Mouse (Mus musculus) left cerebral cortex, postnatal 14 days (tissue): ENCODE data around the gene Agpat4. TPM values are rescaled to one million over a fixed set of nuclear protein-coding genes. Genes with fewer than 3 reads are reported as not detected.
A peak's percentile ranks its signal among the peaks of the same experiment; 100 is the strongest.

ENCODE experiments used
- DNase-seq, 2 experiments: peaks; one replicate each; pipeline ENCODE4 v3.0.0; 2021 to 2022; ENCODE audit warnings: low spot score in 2 of 2, mixed read lengths in 1 of 2
- intact Hi-C: fragments of 180-260 bp; cut with DNase I; formaldehyde crosslinking; loops from one replicate; pipeline ENCODE4 v1.15.1; 2025
- total RNA-seq, 2 experiments: library from RNA; stranded (reverse); gene quantifications; 2 replicates each; pipeline ENCODE4 v1.2.3; 2021

Gene Agpat4
- total RNA-seq, 2 experiments from 2014 or later: 68.3 to 73.6 TPM

GRCm38 (mm10) chr17:12174896-12175295 lies 56.4 kb downstream of the Agpat4 start:
- no peak for DNase-seq
- intact Hi-C loops: no loop called here

DNA sequence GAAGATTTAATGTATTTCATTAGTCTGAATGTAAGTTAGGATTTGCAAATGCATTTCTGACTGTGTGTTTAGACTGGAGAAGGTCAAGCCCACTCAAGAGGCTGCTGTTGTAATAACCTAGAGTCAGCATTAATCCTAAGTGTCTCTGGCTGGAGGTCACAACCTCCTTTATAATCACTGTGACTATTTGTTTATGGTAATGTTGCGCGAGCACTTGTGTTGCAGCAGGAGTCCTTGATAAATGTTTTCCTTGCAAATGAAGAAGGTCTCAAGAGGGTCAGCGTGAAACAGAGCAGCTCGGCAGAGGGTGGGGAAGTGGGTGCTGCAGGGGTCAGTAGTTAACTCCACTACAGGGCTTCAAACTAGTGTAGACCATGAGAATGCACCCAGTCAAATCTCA lies 57.1 kb downstream of the Agpat4 start:
- intact Hi-C loops: no loop called here
- DNase-seq: no peak

DNA sequence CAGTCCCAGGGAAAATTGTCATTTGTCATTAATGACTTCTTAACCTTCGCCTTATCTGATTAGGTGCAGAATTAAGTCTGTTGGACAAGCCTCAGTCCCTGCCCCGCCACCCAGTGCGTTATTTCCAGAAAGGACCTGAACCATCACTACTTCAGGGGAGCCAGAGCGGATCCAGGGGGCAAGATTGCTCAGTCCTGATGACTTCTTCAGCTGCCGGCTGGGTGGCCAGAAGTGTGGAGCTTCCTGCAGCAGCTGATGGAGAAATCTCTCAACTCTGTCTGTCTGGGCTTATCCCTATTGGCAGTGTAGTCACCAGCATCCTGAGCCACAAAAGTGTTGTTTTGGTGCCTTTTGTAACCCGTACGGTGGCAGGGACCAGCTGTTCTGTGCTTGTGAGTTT lies 60.8 kb downstream of the Agpat4 start:
- DNase-seq: no peak
- intact Hi-C loops: no loop called here

DNA sequence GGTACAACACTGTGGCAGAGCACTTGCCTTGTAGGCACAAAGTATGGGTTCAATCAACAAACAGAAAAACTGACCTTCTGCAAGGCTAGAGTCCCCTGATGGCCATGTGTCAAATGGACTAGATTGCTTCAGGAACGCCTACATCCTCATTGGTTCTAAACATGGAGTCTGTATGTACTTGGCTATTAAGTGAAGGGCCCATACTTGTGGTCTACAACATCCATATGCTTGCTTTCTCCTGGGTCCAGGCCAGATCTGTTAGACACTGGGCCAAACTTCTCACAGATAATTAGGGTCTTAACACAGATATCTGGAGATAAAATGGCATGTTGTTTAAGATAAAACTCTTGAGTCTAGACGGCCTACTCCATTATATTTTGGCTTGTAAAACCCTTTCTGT lies 61.3 kb downstream of the Agpat4 start:
- no peak for DNase-seq
- intact Hi-C loops: no loop called here

DNA sequence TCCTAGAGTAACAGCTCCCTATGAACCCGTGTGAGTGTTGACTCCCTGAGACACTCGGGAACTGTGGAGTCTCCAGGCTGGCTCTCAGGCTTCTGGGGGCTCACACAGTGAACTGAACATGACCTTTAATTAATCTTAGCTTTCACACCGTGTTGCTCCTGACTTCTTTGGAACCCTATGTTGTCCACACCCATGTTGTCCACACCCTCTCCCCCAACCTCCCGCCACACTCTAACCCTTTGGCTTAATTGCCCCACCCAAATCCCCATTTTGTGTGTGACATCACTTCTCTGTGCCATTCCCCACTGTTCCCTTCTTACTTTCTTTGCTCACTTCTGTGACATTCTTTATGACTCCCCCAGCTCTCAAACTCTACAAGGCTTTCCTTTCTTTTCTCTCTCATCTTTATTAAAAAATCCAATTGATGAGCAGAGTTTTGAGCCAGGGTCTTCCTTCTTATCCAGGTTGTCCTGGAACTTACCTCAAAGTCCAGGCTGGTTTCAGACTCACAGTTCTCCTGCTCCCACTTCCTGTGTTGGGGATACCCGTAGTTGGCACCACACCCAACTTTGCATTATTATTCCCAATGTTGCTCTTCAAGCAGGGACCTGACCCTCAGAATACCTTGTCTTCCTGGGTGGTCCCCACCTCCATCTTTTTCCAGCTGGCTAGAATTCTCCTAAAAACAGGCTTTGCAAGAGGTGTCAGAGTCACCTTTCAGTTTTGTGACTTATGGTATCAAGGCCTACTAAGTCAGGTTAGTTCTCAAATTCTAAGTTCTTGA lies 64.4 kb downstream of the Agpat4 start:
- no peak for DNase-seq
- intact Hi-C loops: no loop called here

GRCm38 (mm10) chr17:12184283-12184682 lies 65.8 kb downstream of the Agpat4 start:
- DNase-seq: no peak
- intact Hi-C loops: no loop called here

DNA sequence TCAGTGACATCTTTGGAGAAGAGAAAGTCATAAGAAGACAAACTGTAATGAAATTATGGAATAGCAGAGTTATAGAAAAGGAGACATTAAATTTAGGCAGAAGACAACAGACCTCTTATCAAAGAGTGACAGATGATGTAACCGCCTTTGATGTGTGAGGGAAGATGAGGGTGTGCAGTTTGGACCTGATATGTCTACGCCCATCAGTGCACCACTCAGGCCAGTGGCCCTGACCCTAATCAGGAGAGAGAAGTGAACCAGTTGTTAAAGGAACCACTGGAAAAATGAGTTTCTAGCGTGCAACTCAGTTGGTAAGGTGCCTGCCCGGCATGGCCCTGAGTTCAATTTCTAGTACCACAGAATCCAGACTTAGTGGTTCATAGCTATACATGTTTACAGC lies 67.4 kb downstream of the Agpat4 start:
- intact Hi-C loops: no loop called here
- no peak for DNase-seq

DNA sequence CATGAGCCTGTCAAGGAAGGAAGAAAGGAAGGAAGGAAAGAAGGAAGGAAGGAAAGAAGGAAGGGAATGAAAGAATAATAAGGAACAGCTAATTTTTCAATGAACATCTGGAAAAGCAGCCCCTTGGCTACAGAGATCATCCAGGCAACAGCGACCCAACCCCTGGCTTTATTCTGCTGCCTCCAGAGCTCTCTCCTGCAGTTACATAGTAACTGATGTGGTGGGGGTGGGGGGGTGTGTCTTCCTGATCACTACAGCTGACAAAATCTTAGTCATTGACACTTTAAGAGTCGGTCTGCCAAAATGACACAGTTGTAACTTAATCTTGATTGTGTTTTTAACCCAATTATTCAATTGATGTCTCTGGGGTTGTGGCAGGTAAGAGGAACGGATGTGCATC lies 67.8 kb downstream of the Agpat4 start:
- intact Hi-C loops: no loop called here
- no peak for DNase-seq

- peak; percentile 54 to 65 for DNase-seq
- intact Hi-C loops: no loop called here
Measured at GRCm38 (mm10) chr17:12187782-12188181, 69.3 kb downstream of the Agpat4 start.

DNA sequence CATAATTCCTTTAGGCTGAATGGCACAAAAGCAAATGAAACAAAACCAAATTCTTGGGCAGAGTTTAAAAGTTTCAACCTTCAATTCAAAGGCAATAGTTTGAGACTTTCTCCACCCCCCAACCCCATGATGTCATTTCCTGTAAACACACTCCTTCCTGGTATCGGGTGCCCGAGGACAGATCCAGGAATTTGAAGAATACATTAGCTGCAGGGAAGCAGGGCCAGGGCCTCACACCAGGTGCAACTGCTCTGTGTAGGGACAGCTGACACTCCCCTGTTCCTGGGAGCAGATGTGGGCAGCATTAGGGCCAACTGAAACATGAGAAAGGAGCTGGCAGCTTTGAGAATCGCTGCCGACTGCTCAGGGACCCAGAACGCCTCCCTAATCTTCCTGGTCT lies 76.6 kb downstream of the Agpat4 start:
- DNase-seq: no peak
- intact Hi-C loops: no loop called here

DNA sequence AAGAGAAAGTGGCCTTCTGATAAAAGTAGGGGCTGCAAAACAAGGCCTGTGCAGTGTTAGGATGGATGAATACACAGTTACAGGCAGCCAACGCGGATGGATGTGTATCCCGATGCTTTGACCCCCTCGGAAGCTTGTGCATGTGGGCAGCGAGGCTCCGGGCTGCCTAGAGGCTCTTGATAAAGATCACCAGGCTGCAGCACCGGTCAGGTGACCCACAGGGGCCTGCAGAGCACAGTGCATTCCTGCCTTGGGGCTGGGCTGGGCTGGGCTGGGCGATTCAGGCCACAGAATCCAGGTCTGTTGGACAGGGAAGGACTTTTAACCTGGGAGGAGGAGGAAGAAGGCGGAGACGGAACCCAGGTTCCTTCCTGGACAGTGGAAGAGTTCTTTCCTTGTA lies 77.1 kb downstream of the Agpat4 start:
- intact Hi-C loops: no loop called here
- DNase-seq: no peak

- no peak for DNase-seq
- intact Hi-C loops: no loop called here
Measured at GRCm38 (mm10) chr17:12199933-12200332, 81.4 kb downstream of the Agpat4 start.

- intact Hi-C loops: no loop called here
- DNase-seq: no peak
Measured at GRCm38 (mm10) chr17:12201086-12201485, 82.6 kb downstream of the Agpat4 start.

DNA sequence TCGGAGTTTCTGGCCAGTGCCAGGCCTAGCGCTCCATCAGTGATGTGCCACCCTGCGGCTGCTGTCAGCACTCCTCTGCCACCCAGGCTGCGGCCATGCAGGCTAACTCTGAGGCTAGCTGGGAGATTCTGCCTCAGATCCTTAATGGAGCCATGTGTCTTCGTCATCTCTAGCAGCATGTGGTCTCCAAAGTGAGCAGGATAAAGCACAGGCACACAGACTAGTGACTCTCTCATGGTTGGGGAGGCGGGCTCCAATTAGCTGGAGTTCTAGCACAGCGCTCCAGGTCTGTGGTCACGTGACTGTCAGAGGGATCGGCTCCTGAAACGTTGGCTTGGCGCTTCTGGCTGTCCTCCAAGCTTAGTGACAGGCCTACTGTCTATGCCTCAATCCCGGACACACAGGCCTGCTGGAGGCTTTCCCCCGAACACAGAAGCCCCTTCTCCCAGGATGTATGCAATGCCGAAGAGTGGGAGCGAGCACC lies 85.0 kb downstream of the Agpat4 start:
- intact Hi-C loops: no loop called here

DNA sequence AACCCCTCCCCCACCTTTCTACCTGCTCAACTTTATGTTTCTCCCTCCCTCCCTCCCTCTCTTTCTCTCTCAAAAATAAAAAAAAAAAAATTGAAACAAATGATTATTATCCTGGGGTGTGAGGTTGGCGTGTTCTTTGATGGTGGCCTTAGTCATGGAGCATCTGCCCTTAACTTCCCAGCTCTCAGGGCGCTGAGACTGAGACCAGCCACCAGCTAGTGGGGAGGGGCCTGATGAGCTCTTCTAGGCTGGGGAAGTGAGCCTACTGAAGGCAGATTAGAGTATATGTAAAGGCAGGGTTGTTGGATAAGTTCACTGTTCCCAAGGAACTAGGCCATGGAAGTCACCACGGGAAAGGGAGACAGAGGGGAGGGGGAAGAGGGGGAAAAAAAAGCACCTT lies 85.7 kb downstream of the Agpat4 start:
- no peak for DNase-seq
- intact Hi-C loops: no loop called here

More for the DNA sequence above, 85.0 kb downstream of the Agpat4 start:
- DNase-seq: peak in 1 of 2 experiments; percentile 52

GRCm38 (mm10) chr17:12204689-12205014 lies 86.1 kb downstream of the Agpat4 start:
- intact Hi-C loops: loop anchor here (5.0 kb wide), 1 partner anchor 87 kb away; the partner anchor contains the start of gene Agpat4
- DNase-seq: no peak

DNA sequence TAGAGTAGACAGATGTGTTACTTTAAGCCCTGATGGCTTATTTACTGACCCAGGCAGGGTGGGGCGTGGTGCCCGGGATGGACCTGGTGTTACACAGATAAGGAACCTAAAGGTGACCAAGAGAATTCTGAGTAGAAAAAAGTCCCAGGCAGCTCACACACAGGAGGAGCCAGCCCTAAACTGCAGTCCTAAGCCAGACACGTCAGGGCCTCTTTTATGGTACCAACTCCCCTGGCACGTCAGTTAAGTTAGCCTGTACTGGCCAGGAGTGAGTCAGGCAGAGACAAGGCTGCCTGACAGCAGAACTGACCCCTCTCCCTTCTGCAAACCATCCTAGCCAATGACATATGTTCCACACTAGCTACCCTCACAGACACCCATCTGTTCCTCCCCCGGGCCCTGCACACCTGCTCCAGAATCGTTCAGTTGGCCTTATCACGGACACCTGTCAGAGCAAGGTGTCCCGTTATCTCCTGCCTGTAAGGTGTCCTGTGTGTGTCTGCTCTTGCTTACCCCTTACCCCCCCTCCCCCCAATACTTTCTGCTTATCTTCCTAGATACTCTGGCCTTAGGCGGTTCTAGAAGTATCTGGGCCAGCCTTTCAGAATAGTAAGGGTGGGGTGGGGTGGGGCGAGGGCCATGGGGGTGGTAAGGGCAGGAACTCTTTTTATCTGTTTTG lies 86.7 kb downstream of the Agpat4 start:
- intact Hi-C loops: loop anchor here (5.0 kb wide), 1 partner anchor 88 kb away; the partner anchor contains the start of gene Agpat4
- DNase-seq: no peak

DNA sequence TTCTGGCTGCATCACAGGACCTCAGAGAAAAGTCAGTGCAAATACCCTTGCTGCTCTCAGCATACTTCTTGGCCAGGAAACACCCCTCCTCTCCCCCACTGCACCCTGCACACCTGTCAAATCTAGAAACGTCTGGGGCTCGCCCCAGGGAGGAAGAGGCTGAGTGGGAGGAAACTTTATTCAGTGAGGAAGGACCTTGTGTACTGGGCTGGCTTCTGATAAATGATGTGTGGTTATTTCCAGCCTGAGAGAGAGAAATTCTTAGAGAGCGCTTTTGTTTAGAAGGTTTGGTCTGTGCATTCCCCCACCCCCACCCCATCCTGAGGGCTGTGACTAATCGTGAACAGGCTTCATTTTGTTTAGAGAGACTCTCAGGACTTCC lies 87.2 kb downstream of the Agpat4 start:
- no peak for DNase-seq
- intact Hi-C loops: loop anchor here (5.0 kb wide), 1 partner anchor 88 kb away; the partner anchor contains the start of gene Agpat4

- DNase-seq: no peak
- intact Hi-C loops: loop anchor here (5.0 kb wide), 1 partner anchor 89 kb away; the partner anchor contains the start of gene Agpat4
Measured at GRCm38 (mm10) chr17:12206248-12206647, 87.7 kb downstream of the Agpat4 start.

DNA sequence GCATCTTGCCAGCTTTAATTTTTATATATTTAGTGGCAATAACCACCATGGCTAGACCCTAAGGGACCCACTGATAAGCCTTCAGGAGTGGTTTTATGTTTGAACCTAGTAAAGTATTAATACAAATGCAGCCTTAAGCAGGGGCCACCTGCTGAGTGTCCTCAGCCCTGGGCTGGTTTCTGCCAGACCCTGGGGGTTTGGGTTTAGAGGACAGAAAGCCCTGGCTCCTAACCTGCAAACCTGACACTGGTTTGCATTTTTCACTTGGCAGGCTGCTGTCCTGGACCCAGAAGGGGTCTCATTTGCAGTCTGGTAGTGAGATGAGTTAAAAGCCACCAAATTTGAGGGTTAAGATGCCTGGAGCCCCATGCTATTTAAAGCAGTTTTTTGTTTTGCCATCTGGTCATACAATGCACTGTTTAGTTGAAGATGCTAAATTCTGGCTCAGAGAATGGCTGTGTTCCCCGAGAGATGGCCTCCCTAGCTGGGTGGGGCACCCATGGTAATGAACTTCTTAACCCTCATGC lies 88.6 kb downstream of the Agpat4 start:
- intact Hi-C loops: loop anchor here (5.0 kb wide), 1 partner anchor 90 kb away; the partner anchor contains the start of gene Agpat4

More for the DNA sequence above, 88.6 kb downstream of the Agpat4 start:
- DNase-seq: no peak
